8 mouse cellular contexts compared by ENCODE assay signal in the genomic region with DNA sequence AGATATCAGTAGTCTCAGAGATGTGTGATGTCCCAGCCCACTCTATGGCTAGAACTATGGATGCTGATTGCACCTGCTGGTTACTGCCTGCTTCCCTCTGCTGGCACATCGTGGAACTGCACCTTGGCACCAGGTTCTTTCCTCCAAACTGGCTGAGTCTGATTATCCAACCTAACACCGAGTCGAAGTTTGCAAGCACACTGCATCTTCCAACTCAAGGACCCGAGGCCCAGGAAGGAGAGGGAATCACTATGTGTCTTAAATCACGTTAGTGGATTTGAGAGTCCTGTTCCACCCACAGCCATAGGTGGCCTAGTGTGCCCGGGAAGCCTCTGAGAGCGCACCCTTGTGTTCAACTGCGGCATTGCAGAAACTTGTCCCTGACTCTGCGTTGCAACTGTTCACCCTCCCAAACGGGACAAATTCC. TPM values are rescaled to one million over a fixed set of nuclear protein-coding genes. Genes with fewer than 3 reads are reported as not detected.
DNase-seq lines count a peak whose midpoint lies in the region; ATAC-seq and TF ChIP-seq lines count a peak whose summit lies in the region.

No protein-coding gene starts in this region.

- H3K9ac ChIP-seq in midbrain, embryonic 11.5 days (ENCODE audit: low read length) = no peak overlapping the region
- H3K9ac ChIP-seq in midbrain, embryonic 13.5 days (replicated peaks) = no peak overlapping the region
- no peak overlapping the region for H3K9ac ChIP-seq in intestine, embryonic 14.5 days (ENCODE audit: low read length)

- TF ChIP-seq POLR2A in cerebellum, adult 2 months (IDR thresholded peaks at IDR 0.05; ENCODE audit: borderline replicate concordance, insufficient read depth, low read length) = no peak

- peak; percentile 99 for DNase-seq in midbrain, embryonic 11.5 days (ENCODE audit: low spot score, missing footprints)
- peak; percentile 68 to 84 for DNase-seq in cerebellum, adult 2 months
- DNase-seq in frontal cortex, postnatal 14 days (ENCODE audit: low spot score in 2 of 2) = peak; percentile 51 to 74
- peak; percentile 90 for DNase-seq in intestine, embryonic 14.5 days (ENCODE audit: low spot score)
- DNase-seq in left cerebral cortex, postnatal 25 days (ENCODE audit: low spot score in 2 of 2) = peak; percentile 72 to 81
- DNase-seq in splenic B cell, adult 2 months (ENCODE audit: low read depth, low spot score) = peak; percentile 82

- no peaks in the 10 kb centered on the region for H3K9me3 ChIP-seq in midbrain, embryonic 11.5 days (ENCODE audit: control insufficient read depth, low read length)
- H3K9me3 ChIP-seq in midbrain, embryonic 13.5 days = no peaks in the 10 kb centered on the region
- no peaks in the 10 kb centered on the region for H3K9me3 ChIP-seq in intestine, embryonic 14.5 days (ENCODE audit: control insufficient read depth, low read length)

- no peak overlapping the region for H3K4me2 ChIP-seq in midbrain, embryonic 11.5 days
- H3K4me2 ChIP-seq in midbrain, embryonic 13.5 days (replicated peaks) = no peak overlapping the region
- no peak overlapping the region for H3K4me2 ChIP-seq in intestine, embryonic 14.5 days (ENCODE audit: low read length)

- H3K4me3 ChIP-seq in midbrain, embryonic 11.5 days (ENCODE audit: low read depth, low read length) = no peak overlapping the region
- no peak overlapping the region for H3K4me3 ChIP-seq in midbrain, embryonic 13.5 days (replicated peaks)
- no peak overlapping the region for H3K4me3 ChIP-seq in cerebellum, adult 2 months (replicated peaks; ENCODE audit: insufficient read depth, low read depth, low read length)
- H3K4me3 ChIP-seq in intestine, embryonic 14.5 days (ENCODE audit: low read depth, low read length) = no peak overlapping the region

- peak; percentile 81 for TF ChIP-seq CTCF in cerebellum, adult 2 months (IDR thresholded peaks at IDR 0.05; ENCODE audit: borderline replicate concordance, insufficient read depth, low read depth, low read length)

- ATAC-seq in midbrain, embryonic 11.5 days (ENCODE audit: low FRiP score) = 0 out of 2 replicates have a peak, but pooled peaks have one; percentile 26
- no peak for ATAC-seq in midbrain, embryonic 13.5 days
- no peak for ATAC-seq in intestine, embryonic 14.5 days (replicated peaks; ENCODE audit: low FRiP score, low TSS enrichment, low read depth)
- peak; percentile 75 for ATAC-seq in monocyte, adult 5-6 weeks (replicated peaks; ENCODE audit: insufficient number of reproducible peaks, low FRiP score, low TSS enrichment, poor library complexity, severe bottlenecking)

- 11% methylated on average over 10 of the region's 10 CpGs for WGBS in midbrain, embryonic 11.5 days
- WGBS in midbrain, embryonic 13.5 days = 11% methylated on average over 10 of the region's 10 CpGs
- 5% methylated on average over 10 of the region's 10 CpGs for WGBS in cerebellum, adult 2 months
- WGBS in intestine, embryonic 14.5 days = 12% methylated on average over 10 of the region's 10 CpGs

- no peaks in the 10 kb centered on the region for H3K27me3 ChIP-seq in midbrain, embryonic 11.5 days (ENCODE audit: control insufficient read depth, insufficient read depth, low read length)
- peaks cover 5% of the 10 kb centered on the region; the same call in 1 of the 2 replicates for H3K27me3 ChIP-seq in midbrain, embryonic 13.5 days
- no peaks in the 10 kb centered on the region for H3K27me3 ChIP-seq in cerebellum, adult 2 months (ENCODE audit: control insufficient read depth, insufficient read depth, low read length)
- no peaks in the 10 kb centered on the region for H3K27me3 ChIP-seq in intestine, embryonic 14.5 days (replicated peaks; ENCODE audit: control insufficient read depth, insufficient read depth, low read length)
- H3K27me3 ChIP-seq in splenic B cell, adult 2 months (ENCODE audit: control insufficient read depth, insufficient read depth, low read length, poor library complexity, severe bottlenecking) = no peaks in the 10 kb centered on the region

- intact Hi-C loops in left cerebral cortex, postnatal 25 days (cut with DNase I) = no loop called here

- no peak overlapping the region for H3K27ac ChIP-seq in midbrain, embryonic 11.5 days (ENCODE audit: low read depth, low read length)
- H3K27ac ChIP-seq in midbrain, embryonic 13.5 days = no peak overlapping the region
- no peak overlapping the region for H3K27ac ChIP-seq in cerebellum, adult 2 months (ENCODE audit: insufficient read depth, low read length)
- no peak overlapping the region for H3K27ac ChIP-seq in intestine, embryonic 14.5 days (ENCODE audit: low read depth)

- peaks cover 5% of the 10 kb centered on the region; the same call in 1 of the 2 replicates for H3K4me1 ChIP-seq in midbrain, embryonic 11.5 days (ENCODE audit: control insufficient read depth, insufficient read depth, low read length)
- H3K4me1 ChIP-seq in midbrain, embryonic 13.5 days (replicated peaks) = peaks cover 6% of the 10 kb centered on the region
- peaks cover 3% of the 10 kb centered on the region for H3K4me1 ChIP-seq in cerebellum, adult 2 months (ENCODE audit: control insufficient read depth, insufficient read depth, low read length)
- peaks cover 2% of the 10 kb centered on the region; the same call in 1 of the 2 replicates for H3K4me1 ChIP-seq in intestine, embryonic 14.5 days (replicated peaks; ENCODE audit: control insufficient read depth, insufficient read depth, low read length)

- no peaks in the 10 kb centered on the region for H3K36me3 ChIP-seq in midbrain, embryonic 11.5 days (ENCODE audit: control insufficient read depth, insufficient read depth, low read length)
- no peaks in the 10 kb centered on the region for H3K36me3 ChIP-seq in midbrain, embryonic 13.5 days
- no peaks in the 10 kb centered on the region for H3K36me3 ChIP-seq in intestine, embryonic 14.5 days (ENCODE audit: control insufficient read depth, insufficient read depth, low read length)
- no peaks in the 10 kb centered on the region for H3K36me3 ChIP-seq in splenic B cell, adult 2 months (ENCODE audit: control insufficient read depth, insufficient read depth, low read length, poor library complexity, severe bottlenecking)

RNA-seq across cellular contexts. Expression of a gene that starts 17.3 kb away (rescaled TPM):
- 8.9 and 9.7 TPM in 2 replicates for polyA plus RNA-seq in midbrain, embryonic 11.5 days (2014; fragmentation: Nextera tagmentation; extraction: Ambion mirVana)
- 20.8 and 23.2 TPM in 2 replicates for polyA plus RNA-seq in midbrain, embryonic 13.5 days (2015; fragmentation: Nextera tagmentation; extraction: Ambion mirVana)
- 41.0 and 43.5 TPM in 2 replicates for polyA plus RNA-seq in cerebellum, adult 2 months (2012; rRNA removed)
- 12.8 and 13.2 TPM in 2 replicates for polyA plus RNA-seq in intestine, embryonic 14.5 days (2014; fragmentation: Nextera tagmentation; extraction: Ambion mirVana)
- total RNA-seq in left cerebral cortex, postnatal 25 days (2021) = 10 to 100 TPM; 34.3 to 43.1 TPM
- total RNA-seq in monocyte, adult 5-6 weeks (2017) = not detected in 3 replicates

Comparison
In these comparisons a context has a peak if more than half of its experiments do, and no peak if none do; other contexts are left out.
1. ATAC-seq: peak in midbrain, embryonic 11.5 days (single experiment) and monocyte, adult 5-6 weeks (single experiment); none in midbrain, embryonic 13.5 days (single experiment) and intestine, embryonic 14.5 days (single experiment).
2. Peak in every context shown above with its lines, with median percentiles within 50 percentile points of each other: DNase-seq.